Mouse (Mus musculus) ES-E14 (cell line): ENCODE results near the gene Muc5b. TPM values are rescaled to one million over a fixed set of nuclear protein-coding genes. Genes with fewer than 3 reads are reported as not detected.

Experiments
- DNase-seq: peaks from one replicate; pipeline ENCODE4 v3.0.0-alpha.2; 2013; ENCODE audit warnings: low read depth, low spot score
- H3K27ac ChIP-seq: 2 replicates; pipeline ENCODE4 v1.5.1; 2012; ENCODE audit warnings: low read depth, mild to moderate bottlenecking, low read length, moderate library complexity, mixed read lengths; ENCODE audit not compliant: poor library complexity, insufficient read depth, severe bottlenecking
- H3K36me3 ChIP-seq: 2 replicates; pipeline ENCODE4 v1.6.1; 2012; ENCODE audit warnings: mild to moderate bottlenecking, low read length, moderate library complexity, mixed read lengths; ENCODE audit not compliant: control insufficient read depth, poor library complexity, insufficient read depth, severe bottlenecking
- H3K4me1 ChIP-seq, 2 experiments: fragments of 150-350 bp in 1 of 2; sonication (generic) in 1 of 2; 2 replicates each; pipeline ENCODE4 v1.6.1; 2012; ENCODE audit warnings: low read length in 2 of 2, mild to moderate bottlenecking in 1 of 2, mixed read lengths in 1 of 2; ENCODE audit not compliant: control insufficient read depth in 2 of 2, insufficient read depth in 2 of 2, poor library complexity in 1 of 2
- H3K4me3 ChIP-seq, 2 experiments: fragments of 150-350 bp in 1 of 2; sonication (generic) in 1 of 2; 2 replicates each; pipeline ENCODE4 v1.5.1; 2012; ENCODE audit warnings: low read length in 2 of 2, low read depth in 1 of 2, mild to moderate bottlenecking in 1 of 2, mixed read lengths in 1 of 2; ENCODE audit not compliant: insufficient read depth in 1 of 2, poor library complexity in 1 of 2, severe bottlenecking in 1 of 2
- H3K9ac ChIP-seq: 2 replicates; pipeline ENCODE4 v1.6.1; 2012; ENCODE audit warnings: low read depth, mild to moderate bottlenecking, low read length, mixed read lengths; ENCODE audit not compliant: poor library complexity, insufficient read depth, severe bottlenecking
- H3K9me3 ChIP-seq: fragments of 150-350 bp; sonication (generic); 2 replicates; pipeline ENCODE4 v1.6.1; 2012; ENCODE audit warnings: low read depth, mild to moderate bottlenecking, low read length; ENCODE audit not compliant: control insufficient read depth, insufficient read depth
- CHD2 ChIP-seq: IDR thresholded peaks from 2 replicates; pipeline ENCODE4 v1.6.1; 2014; ENCODE audit warnings: mild to moderate bottlenecking, low read depth, low read length, inconsistent platforms
- HCFC1 ChIP-seq: IDR thresholded peaks from 2 replicates; pipeline ENCODE4 v1.6.1; 2012; ENCODE audit warnings: low read length, inconsistent platforms, borderline replicate concordance; ENCODE audit not compliant: insufficient read depth
- MAFK ChIP-seq: IDR thresholded peaks from 2 replicates; pipeline ENCODE4 v1.6.1; 2014; ENCODE audit warnings: mild to moderate bottlenecking, low read depth, low read length, inconsistent platforms; ENCODE audit not compliant: insufficient read depth
- ZC3H11A ChIP-seq: IDR thresholded peaks from 2 replicates; pipeline ENCODE4 v1.6.1; 2012; ENCODE audit warnings: low read depth, mild to moderate bottlenecking, inconsistent platforms, low read length, borderline replicate concordance
- ZNF384 ChIP-seq: IDR thresholded peaks from 2 replicates; pipeline ENCODE4 v1.6.1; 2012; ENCODE audit warnings: low read depth, low read length, inconsistent platforms
- in situ Hi-C, 2 experiments: fragments of 600-800 bp; cut with MboI; formaldehyde crosslinking; loops; one replicate each; pipeline ENCODE4 v1.15.1; 2025; ENCODE audit warnings: low sequenced_read_pairs in 2 of 2, inconsistent platforms in 1 of 2; ENCODE audit not compliant: unreplicated experiment in 2 of 2
- total RNA-seq: library from RNA; depleted of rRNA; stranded (reverse); fragments of 300-350 nt; gene quantifications from 2 replicates; pipeline ENCODE4 v1.2.3, GENCODE M21; 2012

Muc5b gene
- total RNA-seq, 1 experiment, result 0.04 TPM

- H3K9ac ChIP-seq, result no peak overlapping the region
- TF ChIP-seq MAFK (no peak), ZC3H11A (no peak), HCFC1 (no peak), CHD2 (no peak), ZNF384 (no peak)
- H3K36me3 ChIP-seq, result no peaks in the 10 kb centered on the region
- no peak overlapping the region for H3K4me3 ChIP-seq
- H3K4me1 ChIP-seq, result no peaks in the 10 kb centered on the region
- in situ Hi-C loops, result no loop called here
- H3K27ac ChIP-seq, result no peak overlapping the region
- DNase-seq, result no peak
- H3K9me3 ChIP-seq, result no peaks in the 10 kb centered on the region
These were observed 25.5 kb upstream of the Muc5b start for GRCm38 (mm10) chr7:141813321-141813720.

- Histone ChIP-seq H3K4me1 (no peaks in the 10 kb centered on the region), H3K27ac (no peak overlapping the region), H3K9me3 (no peaks in the 10 kb centered on the region), H3K9ac (no peak overlapping the region), H3K4me3 (no peak overlapping the region), H3K36me3 (no peaks in the 10 kb centered on the region)
- DNase-seq, result no peak
- TF ChIP-seq HCFC1 (no peak), CHD2 (no peak), ZC3H11A (no peak), MAFK (no peak), ZNF384 (no peak)
- in situ Hi-C loops, result no loop called here
These were observed 23.5 kb upstream of the Muc5b start for GRCm38 (mm10) chr7:141815361-141815760.

DNA sequence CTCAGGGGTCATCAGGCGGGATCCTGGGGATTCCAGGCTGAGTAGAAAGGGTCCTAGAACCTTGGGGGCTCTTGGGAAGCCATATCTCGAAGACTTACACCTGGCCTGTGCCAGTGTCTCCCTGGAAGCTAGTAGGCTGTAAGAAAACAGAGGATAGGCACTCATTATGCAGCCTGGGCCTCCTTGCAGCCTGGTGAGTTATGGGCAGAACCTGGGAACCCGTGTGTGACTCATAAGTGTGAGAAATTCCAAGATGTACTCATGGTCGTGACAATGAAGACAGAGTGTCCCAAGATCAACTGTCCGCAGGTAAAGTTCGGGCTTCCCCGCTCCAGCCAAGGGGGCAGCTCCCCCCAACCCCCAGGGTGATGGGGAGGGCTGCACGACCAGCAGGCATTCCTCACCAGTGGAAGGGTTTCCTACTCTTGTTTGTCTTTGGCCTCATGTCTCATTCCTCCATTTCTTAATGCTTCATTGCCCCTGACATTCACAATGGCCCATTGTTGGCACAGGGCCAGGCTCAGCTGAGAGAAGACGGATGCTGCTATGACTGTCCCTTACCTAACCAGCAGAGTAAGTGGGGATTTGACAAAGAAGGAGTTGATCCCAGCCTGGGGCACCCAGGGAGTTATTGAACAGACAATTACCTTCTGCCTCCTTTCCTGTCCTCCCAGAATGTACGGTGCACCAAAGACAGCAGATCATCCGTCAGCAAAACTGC, 21.4 kb upstream of the Muc5b start:
- no peak overlapping the region for H3K9ac ChIP-seq
- no peak for DNase-seq
- no peak overlapping the region for H3K27ac ChIP-seq
- no peak overlapping the region for H3K4me3 ChIP-seq
- H3K36me3 ChIP-seq, result no peaks in the 10 kb centered on the region
- in situ Hi-C loops, result no loop called here
- no peaks in the 10 kb centered on the region for H3K4me1 ChIP-seq
- no peaks in the 10 kb centered on the region for H3K9me3 ChIP-seq
- no peak for TF ChIP-seq CHD2
- no peak for TF ChIP-seq MAFK
- no peak for TF ChIP-seq ZC3H11A
- TF ChIP-seq HCFC1, result no peak
- TF ChIP-seq ZNF384, result no peak

- H3K27ac ChIP-seq, result no peak overlapping the region
- H3K4me1 ChIP-seq, result no peaks in the 10 kb centered on the region
- TF ChIP-seq ZC3H11A (no peak), HCFC1 (no peak), CHD2 (no peak), ZNF384 (no peak), MAFK (no peak)
- in situ Hi-C loops, result no loop called here
- DNase-seq, result no peak
- H3K4me3 ChIP-seq, result no peak overlapping the region
- H3K36me3 ChIP-seq, result no peaks in the 10 kb centered on the region
- no peaks in the 10 kb centered on the region for H3K9me3 ChIP-seq
- no peak overlapping the region for H3K9ac ChIP-seq
These were observed 20.6 kb upstream of the Muc5b start for GRCm38 (mm10) chr7:141818267-141818666.
